Mouse (Mus musculus): ENCODE measurements around the gene Cct3.

- TF ChIP-seq EP300 (IDR thresholded peaks at IDR 0.05; ENCODE audit: insufficient read depth, low read depth, low read length) (no peak), CTCF (IDR thresholded peaks at IDR 0.05; ENCODE audit: low read depth, low read length) (no peak)
These were observed 48.5 kb upstream of the Cct3 start for GRCm38 (mm10) chr3:88248406-88248805.
